Mouse (Mus musculus): Measurements from ENCODE around the gene Nol10. TPM values are rescaled to one million over a fixed set of nuclear protein-coding genes. Genes with fewer than 3 reads are reported as not detected.

Gene Nol10
- polyA plus RNA-seq, 2 experiments = 7.4 to 10.0 TPM

- 58% methylated on average over 16 of the region's 16 CpGs for WGBS (ENCODE audit: insufficient replicate concordance)
- no peaks in the 10 kb centered on the region for H3K9me3 ChIP-seq (ENCODE audit: control insufficient read depth, low read length)
- TF ChIP-seq CTCF (IDR thresholded peaks at IDR 0.05; ENCODE audit: low read depth) (no peak), EP300 (IDR thresholded peaks at IDR 0.05; ENCODE audit: low read depth) (no peak)
- H3K4me3 ChIP-seq (ENCODE audit: insufficient read depth in 1 of 2, low read depth in 2 of 2, low read length in 2 of 2) = no peak overlapping the region
- DNase-seq (ENCODE audit: low read depth in 3 of 3, low spot score in 3 of 3) (no peak), ATAC-seq (ENCODE audit: insufficient read depth) (no peak)
- H3K27me3 ChIP-seq (ENCODE audit: control insufficient read depth, insufficient read depth, low read length) = no peaks in the 10 kb centered on the region
- H3K9ac ChIP-seq (replicated peaks) = no peak overlapping the region
- no peak overlapping the region for H3K27ac ChIP-seq
- no peak overlapping the region for H3K4me2 ChIP-seq (ENCODE audit: low read depth)
- H3K4me1 ChIP-seq (replicated peaks; ENCODE audit: control insufficient read depth in 2 of 2, insufficient read depth in 2 of 2, low read length in 1 of 2) = 0 out of 4 replicates have a peak, but pooled peaks cover 0 to 1% of the 10 kb centered on the region in 2 experiments
- no peaks in the 10 kb centered on the region for H3K36me3 ChIP-seq (replicated peaks; ENCODE audit: control insufficient read depth, insufficient read depth, low read depth)
These were observed 37.1 kb upstream of the Nol10 start for GRCm38 (mm10) chr12:17310852-17311839.

DNA sequence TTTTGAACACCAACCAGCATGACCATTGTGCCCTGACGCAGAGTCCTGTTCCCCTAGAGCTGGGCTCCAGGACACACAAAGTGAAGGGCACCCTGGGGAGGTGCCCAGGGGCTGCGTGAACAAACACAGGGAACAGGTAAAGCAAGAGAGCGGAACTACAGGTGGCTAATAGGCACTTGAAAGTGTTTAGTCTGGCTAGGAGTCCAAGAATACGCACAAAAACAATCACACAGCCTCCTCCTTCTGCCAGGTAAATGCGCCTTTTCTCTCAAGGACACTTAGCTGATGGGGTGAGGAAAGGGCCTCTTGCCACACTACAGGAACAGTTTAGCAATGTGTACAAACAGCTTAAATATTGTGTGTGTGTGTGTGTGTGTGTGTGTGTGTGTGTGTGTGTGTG, 32.2 kb upstream of the Nol10 start:
- Histone ChIP-seq H3K4me2 (ENCODE audit: low read depth) (no peak overlapping the region), H3K27me3 (ENCODE audit: control insufficient read depth, insufficient read depth, low read length) (no peaks in the 10 kb centered on the region), H3K4me3 (ENCODE audit: insufficient read depth in 1 of 2, low read depth in 2 of 2, low read length in 2 of 2) (no peak overlapping the region), H3K4me1 (replicated peaks; ENCODE audit: control insufficient read depth in 2 of 2, insufficient read depth in 2 of 2, low read length in 1 of 2) (no peaks in the 10 kb centered on the region), H3K27ac (no peak overlapping the region), H3K36me3 (replicated peaks; ENCODE audit: control insufficient read depth, insufficient read depth, low read depth) (no peaks in the 10 kb centered on the region), H3K9me3 (ENCODE audit: control insufficient read depth, low read length) (no peaks in the 10 kb centered on the region), H3K9ac (replicated peaks) (no peak overlapping the region)
- WGBS (ENCODE audit: insufficient replicate concordance) = 68% methylated on average over 5 of the region's 5 CpGs
- TF ChIP-seq CTCF (IDR thresholded peaks at IDR 0.05; ENCODE audit: low read depth) (no peak), EP300 (IDR thresholded peaks at IDR 0.05; ENCODE audit: low read depth) (no peak)
- ATAC-seq (ENCODE audit: insufficient read depth) (no peak), DNase-seq (ENCODE audit: low read depth in 3 of 3, low spot score in 3 of 3) (no peak)

DNA sequence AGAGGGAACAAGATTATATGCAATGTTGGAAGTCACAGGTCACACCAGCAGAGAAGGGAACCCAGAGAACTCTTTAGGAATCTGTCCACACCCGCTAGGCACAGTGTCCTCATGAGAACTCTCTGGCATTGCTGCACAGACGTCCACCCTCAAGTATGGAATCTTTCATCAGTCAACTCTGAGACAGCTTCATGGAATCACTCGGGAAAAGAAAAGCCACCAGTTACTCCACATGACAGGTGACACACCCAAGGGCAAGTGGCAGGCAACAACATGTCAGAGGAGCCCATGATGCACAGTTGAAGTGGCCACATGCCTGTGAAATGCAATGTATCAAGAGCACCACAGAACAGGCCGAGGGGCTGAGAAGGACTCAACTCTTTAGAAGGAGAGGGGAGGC, 30.3 kb upstream of the Nol10 start:
- H3K27me3 ChIP-seq (ENCODE audit: control insufficient read depth, insufficient read depth, low read length) = no peaks in the 10 kb centered on the region; the same call in 1 of the 2 replicates
- no peak overlapping the region for H3K27ac ChIP-seq
- no peaks in the 10 kb centered on the region for H3K4me1 ChIP-seq (replicated peaks; ENCODE audit: control insufficient read depth in 2 of 2, insufficient read depth in 2 of 2, low read length in 1 of 2)
- H3K9ac ChIP-seq (replicated peaks) = no peak overlapping the region
- H3K4me2 ChIP-seq (ENCODE audit: low read depth) = no peak overlapping the region
- ATAC-seq (ENCODE audit: insufficient read depth) (no peak), DNase-seq (ENCODE audit: low read depth in 3 of 3, low spot score in 3 of 3) (no peak)
- H3K36me3 ChIP-seq (replicated peaks; ENCODE audit: control insufficient read depth, insufficient read depth, low read depth) = no peaks in the 10 kb centered on the region
- TF ChIP-seq CTCF (IDR thresholded peaks at IDR 0.05; ENCODE audit: low read depth) = no peak
- TF ChIP-seq EP300 (IDR thresholded peaks at IDR 0.05; ENCODE audit: low read depth) = no peak
- 41% methylated on average over 4 of the region's 4 CpGs for WGBS (ENCODE audit: insufficient replicate concordance)
- H3K9me3 ChIP-seq (ENCODE audit: control insufficient read depth, low read length) = no peaks in the 10 kb centered on the region
- H3K4me3 ChIP-seq (ENCODE audit: insufficient read depth in 1 of 2, low read depth in 2 of 2, low read length in 2 of 2) = no peak overlapping the region

DNA sequence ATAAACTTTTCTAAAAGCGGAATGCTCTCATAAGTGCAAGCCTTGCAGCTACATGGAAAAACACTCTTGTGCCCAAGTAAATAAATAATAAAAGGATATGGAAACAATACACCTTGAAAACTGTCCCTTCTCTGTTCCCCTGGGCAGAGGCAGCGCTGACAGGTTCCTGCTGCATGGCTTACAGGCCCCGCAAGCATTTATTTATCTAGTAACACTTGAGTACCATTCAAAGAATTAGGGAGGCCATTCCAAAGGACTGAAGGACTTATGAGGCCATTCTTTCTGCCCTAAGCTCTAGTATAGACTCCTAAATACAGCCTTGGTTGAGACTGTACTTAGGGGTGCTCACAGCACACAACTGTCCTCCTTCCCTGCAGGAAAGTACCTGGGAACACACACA, 29.8 kb upstream of the Nol10 start:
- 62% methylated on average over 3 of the region's 3 CpGs for WGBS (ENCODE audit: insufficient replicate concordance)
- Histone ChIP-seq H3K27me3 (ENCODE audit: control insufficient read depth, insufficient read depth, low read length) (peaks cover 3% of the 10 kb centered on the region), H3K9ac (replicated peaks) (no peak overlapping the region), H3K36me3 (replicated peaks; ENCODE audit: control insufficient read depth, insufficient read depth, low read depth) (no peaks in the 10 kb centered on the region), H3K4me3 (ENCODE audit: insufficient read depth in 1 of 2, low read depth in 2 of 2, low read length in 2 of 2) (no peak overlapping the region), H3K9me3 (ENCODE audit: control insufficient read depth, low read length) (no peaks in the 10 kb centered on the region), H3K4me2 (ENCODE audit: low read depth) (no peak overlapping the region), H3K27ac (no peak overlapping the region), H3K4me1 (replicated peaks; ENCODE audit: control insufficient read depth in 2 of 2, insufficient read depth in 2 of 2, low read length in 1 of 2) (no peaks in the 10 kb centered on the region)
- TF ChIP-seq EP300 (IDR thresholded peaks at IDR 0.05; ENCODE audit: low read depth) (no peak), CTCF (IDR thresholded peaks at IDR 0.05; ENCODE audit: low read depth) (no peak)
- DNase-seq (ENCODE audit: low read depth in 3 of 3, low spot score in 3 of 3) = no peak
- no peak for ATAC-seq (ENCODE audit: insufficient read depth)
